Mouse (Mus musculus) erythroblast, embryonic 14.5 days (primary cell): ENCODE results near the gene Foxn3.

Experiments
- GATA1 ChIP-seq: IDR thresholded peaks from 2 replicates; pipeline ENCODE4 v1.6.1; 2012; ENCODE audit warnings: low read length, inconsistent platforms, mixed read lengths
- TAL1 ChIP-seq: IDR thresholded peaks from 3 replicates; pipeline ENCODE4 v1.6.1; 2012; ENCODE audit warnings: low read length, inconsistent platforms, mixed read lengths

GRCm38 (mm10) chr12:99380124-99380523 lies 183.3 kb downstream of the Foxn3 start:
- TF ChIP-seq TAL1 (no peak), GATA1 (no peak)
